Mouse (Mus musculus): ENCODE results near the gene Efna4. TPM values are rescaled to one million over a fixed set of nuclear protein-coding genes. Genes with fewer than 3 reads are reported as not detected.

Efna4 gene
- polyA plus RNA-seq, 1 experiment from 2014 or later, result 5.9 TPM

- no peaks in the 10 kb centered on the region for H3K36me3 ChIP-seq (ENCODE audit: control insufficient read depth, insufficient read depth, low read length)
- H3K9ac ChIP-seq (replicated peaks; ENCODE audit: low read length), result no peak overlapping the region
- no peak for ATAC-seq (ENCODE audit: low FRiP score, low TSS enrichment)
- H3K27ac ChIP-seq (replicated peaks; ENCODE audit: low read depth, low read length), result no peak overlapping the region
- no peaks in the 10 kb centered on the region for H3K27me3 ChIP-seq (ENCODE audit: control insufficient read depth, insufficient read depth, low read length)
- no peak for DNase-seq
- 80% methylated on average over 10 of the region's 10 CpGs for WGBS
- no peaks in the 10 kb centered on the region for H3K9me3 ChIP-seq (ENCODE audit: control insufficient read depth, low read length)
- no peak overlapping the region for H3K4me3 ChIP-seq (replicated peaks; ENCODE audit: low read depth, low read length)
- H3K4me2 ChIP-seq (ENCODE audit: low read length), result no peak overlapping the region
- no peaks in the 10 kb centered on the region for H3K4me1 ChIP-seq (ENCODE audit: control insufficient read depth, insufficient read depth, low read length)
Observed at GRCm38 (mm10) chr3:89291874-89292273, 46.0 kb downstream of the Efna4 start.

DNA sequence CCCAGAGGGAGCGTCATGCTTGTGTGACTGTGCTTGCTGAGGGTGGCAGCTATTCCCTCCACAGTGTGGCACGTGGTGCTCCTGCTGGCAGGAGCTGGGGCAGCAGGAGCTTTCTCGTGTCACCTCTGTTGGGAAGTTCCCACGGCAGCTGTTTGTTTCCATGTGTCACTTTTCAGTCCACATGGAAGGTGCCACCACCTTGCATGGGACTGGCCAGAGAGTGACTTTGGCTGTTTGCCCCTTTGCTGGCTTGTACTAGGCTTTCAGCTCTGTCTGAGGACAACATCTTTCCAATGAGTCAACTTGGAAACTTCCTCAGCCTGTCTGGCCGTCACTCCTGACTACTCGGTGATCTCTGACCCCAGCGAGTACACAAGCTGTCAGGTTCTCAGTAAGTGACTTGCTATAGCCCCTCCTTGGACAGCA lies 49.3 kb downstream of the Efna4 start:
- ATAC-seq (ENCODE audit: low FRiP score, low TSS enrichment), result no peak
- WGBS, result 60% methylated on average over 7 of the region's 7 CpGs
- DNase-seq, result no peak
- no peak overlapping the region for H3K9ac ChIP-seq (replicated peaks; ENCODE audit: low read length)
- H3K36me3 ChIP-seq (ENCODE audit: control insufficient read depth, insufficient read depth, low read length), result no peaks in the 10 kb centered on the region
- no peaks in the 10 kb centered on the region for H3K9me3 ChIP-seq (ENCODE audit: control insufficient read depth, low read length)
- no peaks in the 10 kb centered on the region for H3K27me3 ChIP-seq (ENCODE audit: control insufficient read depth, insufficient read depth, low read length)
- H3K4me1 ChIP-seq (ENCODE audit: control insufficient read depth, insufficient read depth, low read length), result no peaks in the 10 kb centered on the region
- H3K27ac ChIP-seq (replicated peaks; ENCODE audit: low read depth, low read length), result no peak overlapping the region
- no peak overlapping the region for H3K4me2 ChIP-seq (ENCODE audit: low read length)
- H3K4me3 ChIP-seq (replicated peaks; ENCODE audit: low read depth, low read length), result no peak overlapping the region

GRCm38 (mm10) chr3:89287286-89287685 lies 50.5 kb downstream of the Efna4 start:
- Histone ChIP-seq H3K9ac (replicated peaks; ENCODE audit: low read length) (no peak overlapping the region), H3K9me3 (ENCODE audit: control insufficient read depth, low read length) (no peaks in the 10 kb centered on the region), H3K27ac (replicated peaks; ENCODE audit: low read depth, low read length) (no peak overlapping the region), H3K4me1 (ENCODE audit: control insufficient read depth, insufficient read depth, low read length) (no peaks in the 10 kb centered on the region), H3K4me2 (ENCODE audit: low read length) (no peak overlapping the region), H3K36me3 (ENCODE audit: control insufficient read depth, insufficient read depth, low read length) (no peaks in the 10 kb centered on the region), H3K4me3 (replicated peaks; ENCODE audit: low read depth, low read length) (no peak overlapping the region), H3K27me3 (ENCODE audit: control insufficient read depth, insufficient read depth, low read length) (no peaks in the 10 kb centered on the region)
- no peak for ATAC-seq (ENCODE audit: low FRiP score, low TSS enrichment)
- WGBS, result 63% methylated on average over 5 of the region's 5 CpGs
- DNase-seq, result no peak

- H3K27ac ChIP-seq (replicated peaks; ENCODE audit: low read depth, low read length), result no peak overlapping the region
- H3K9me3 ChIP-seq (ENCODE audit: control insufficient read depth, low read length), result no peaks in the 10 kb centered on the region
- H3K4me2 ChIP-seq (ENCODE audit: low read length), result no peak overlapping the region
- peaks cover 11% of the 10 kb centered on the region; the same call in 1 of the 2 replicates for H3K4me1 ChIP-seq (ENCODE audit: control insufficient read depth, insufficient read depth, low read length)
- no peak for ATAC-seq (ENCODE audit: low FRiP score, low TSS enrichment)
- no peak for DNase-seq
- WGBS, result 30% methylated on average over 2 of the region's 2 CpGs
- H3K27me3 ChIP-seq (ENCODE audit: control insufficient read depth, insufficient read depth, low read length), result peaks cover 11% of the 10 kb centered on the region
- H3K4me3 ChIP-seq (replicated peaks; ENCODE audit: low read depth, low read length), result no peak overlapping the region
- H3K9ac ChIP-seq (replicated peaks; ENCODE audit: low read length), result no peak overlapping the region
- no peaks in the 10 kb centered on the region for H3K36me3 ChIP-seq (ENCODE audit: control insufficient read depth, insufficient read depth, low read length)
Observed at GRCm38 (mm10) chr3:89285526-89285925, 52.3 kb downstream of the Efna4 start.

GRCm38 (mm10) chr3:89284261-89284660 lies 53.6 kb downstream of the Efna4 start:
- Histone ChIP-seq H3K9me3 (ENCODE audit: control insufficient read depth, low read length) (no peaks in the 10 kb centered on the region), H3K4me2 (ENCODE audit: low read length) (no peak overlapping the region), H3K27me3 (ENCODE audit: control insufficient read depth, insufficient read depth, low read length) (peaks cover 16% of the 10 kb centered on the region), H3K36me3 (ENCODE audit: control insufficient read depth, insufficient read depth, low read length) (no peaks in the 10 kb centered on the region), H3K9ac (replicated peaks; ENCODE audit: low read length) (no peak overlapping the region), H3K4me3 (replicated peaks; ENCODE audit: low read depth, low read length) (no peak overlapping the region), H3K4me1 (ENCODE audit: control insufficient read depth, insufficient read depth, low read length) (peaks cover 16% of the 10 kb centered on the region; the same call in 1 of the 2 replicates), H3K27ac (replicated peaks; ENCODE audit: low read depth, low read length) (no peak overlapping the region)
- 92% methylated on average over 3 of the region's 3 CpGs for WGBS
- ATAC-seq (ENCODE audit: low FRiP score, low TSS enrichment) (no peak), DNase-seq (no peak)

Other genes starting within 250 kb of the Efna4 start
- 90.1 and 107 TPM in 2 replicates for gene Rusc1, start 244.7 kb downstream of the Efna4 start, polyA plus RNA-seq (2014; fragmentation: Nextera tagmentation; extraction: Ambion mirVana)
- not detected in 2 replicates for gene Gm43738, start 236.9 kb downstream of the Efna4 start, polyA plus RNA-seq (2014; fragmentation: Nextera tagmentation; extraction: Ambion mirVana)
- 364 and 475 TPM in 2 replicates for gene Fdps, start 236.1 kb downstream of the Efna4 start, polyA plus RNA-seq (2014; fragmentation: Nextera tagmentation; extraction: Ambion mirVana)
- gene Pklr, start 201.9 kb downstream of the Efna4 start, polyA plus RNA-seq (2014; fragmentation: Nextera tagmentation; extraction: Ambion mirVana), result 0.07 and 0.29 TPM in 2 replicates
- gene Hcn3, start 177.8 kb downstream of the Efna4 start, polyA plus RNA-seq (2014; fragmentation: Nextera tagmentation; extraction: Ambion mirVana), result 23.6 and 30.7 TPM in 2 replicates
- gene Clk2, start 173.2 kb downstream of the Efna4 start, polyA plus RNA-seq (2014; fragmentation: Nextera tagmentation; extraction: Ambion mirVana), result 22.0 and 24.6 TPM in 2 replicates
- gene Scamp3, start 160.6 kb downstream of the Efna4 start, polyA plus RNA-seq (2014; fragmentation: Nextera tagmentation; extraction: Ambion mirVana), result 104 and 123 TPM in 2 replicates
- 25.0 and 25.3 TPM in 2 replicates for gene Fam189b, start 154.9 kb downstream of the Efna4 start, polyA plus RNA-seq (2014; fragmentation: Nextera tagmentation; extraction: Ambion mirVana)
- gene Gba, start 135.1 kb downstream of the Efna4 start, polyA plus RNA-seq (2014; fragmentation: Nextera tagmentation; extraction: Ambion mirVana), result 42.0 and 47.8 TPM in 2 replicates
- 46.0 and 47.6 TPM in 2 replicates for gene Thbs3, start 122.8 kb downstream of the Efna4 start, polyA plus RNA-seq (2014; fragmentation: Nextera tagmentation; extraction: Ambion mirVana)
- 144 and 151 TPM in 2 replicates for gene Mtx1, start 110.9 kb downstream of the Efna4 start, polyA plus RNA-seq (2014; fragmentation: Nextera tagmentation; extraction: Ambion mirVana)
- gene Muc1, start 109.0 kb downstream of the Efna4 start, polyA plus RNA-seq (2014; fragmentation: Nextera tagmentation; extraction: Ambion mirVana), result 2.1 and 2.4 TPM in 2 replicates
- gene Krtcap2, start 92.1 kb downstream of the Efna4 start, polyA plus RNA-seq (2014; fragmentation: Nextera tagmentation; extraction: Ambion mirVana), result 199 and 237 TPM in 2 replicates
- gene Trim46, start 91.7 kb downstream of the Efna4 start, polyA plus RNA-seq (2014; fragmentation: Nextera tagmentation; extraction: Ambion mirVana), result 63.4 and 71.8 TPM in 2 replicates
- gene Dpm3, start 78.7 kb downstream of the Efna4 start, polyA plus RNA-seq (2014; fragmentation: Nextera tagmentation; extraction: Ambion mirVana), result 71.6 and 84.1 TPM in 2 replicates
- gene Slc50a1, start 67.5 kb downstream of the Efna4 start, polyA plus RNA-seq (2014; fragmentation: Nextera tagmentation; extraction: Ambion mirVana), result 35.3 and 38.1 TPM in 2 replicates
- gene Efna1, start 56.9 kb downstream of the Efna4 start, polyA plus RNA-seq (2014; fragmentation: Nextera tagmentation; extraction: Ambion mirVana), result 5.2 and 8.7 TPM in 2 replicates
- gene Efna3, start 15.1 kb downstream of the Efna4 start, polyA plus RNA-seq (2014; fragmentation: Nextera tagmentation; extraction: Ambion mirVana), result 31.1 and 43.4 TPM in 2 replicates
- gene Adam15, start 12.0 kb upstream of the Efna4 start, polyA plus RNA-seq (2014; fragmentation: Nextera tagmentation; extraction: Ambion mirVana), result 32.2 and 36.2 TPM in 2 replicates
- gene Dcst2, start 23.9 kb upstream of the Efna4 start, polyA plus RNA-seq (2014; fragmentation: Nextera tagmentation; extraction: Ambion mirVana), result 0.14 and 0.36 TPM in 2 replicates
- gene Dcst1, start 27.2 kb upstream of the Efna4 start, polyA plus RNA-seq (2014; fragmentation: Nextera tagmentation; extraction: Ambion mirVana), result 0.54 and 0.55 TPM in 2 replicates
- 0.42 and 0.47 TPM in 2 replicates for gene Zbtb7b, start 56.7 kb upstream of the Efna4 start, polyA plus RNA-seq (2014; fragmentation: Nextera tagmentation; extraction: Ambion mirVana)
- gene Lenep, start 64.8 kb upstream of the Efna4 start, polyA plus RNA-seq (2014; fragmentation: Nextera tagmentation; extraction: Ambion mirVana), result 0.53 TPM in 1 of 2 replicates, not detected in the other
- gene Flad1, start 73.8 kb upstream of the Efna4 start, polyA plus RNA-seq (2014; fragmentation: Nextera tagmentation; extraction: Ambion mirVana), result 34.8 and 34.9 TPM in 2 replicates
- gene Cks1b, start 80.4 kb upstream of the Efna4 start, polyA plus RNA-seq (2014; fragmentation: Nextera tagmentation; extraction: Ambion mirVana), result 103 and 115 TPM in 2 replicates
- gene Shc1, start 80.4 kb upstream of the Efna4 start, polyA plus RNA-seq (2014; fragmentation: Nextera tagmentation; extraction: Ambion mirVana), result 5.9 and 10.2 TPM in 2 replicates
- 43.4 and 50.6 TPM in 2 replicates for gene Pygo2, start 92.2 kb upstream of the Efna4 start, polyA plus RNA-seq (2014; fragmentation: Nextera tagmentation; extraction: Ambion mirVana)
- gene Pbxip1, start 98.7 kb upstream of the Efna4 start, polyA plus RNA-seq (2014; fragmentation: Nextera tagmentation; extraction: Ambion mirVana), result 7.6 and 9.7 TPM in 2 replicates
- 106 and 132 TPM in 2 replicates for gene Pmvk, start 116.5 kb upstream of the Efna4 start, polyA plus RNA-seq (2014; fragmentation: Nextera tagmentation; extraction: Ambion mirVana)
- gene Kcnn3, start 182.1 kb upstream of the Efna4 start, polyA plus RNA-seq (2014; fragmentation: Nextera tagmentation; extraction: Ambion mirVana), result 5.3 and 6.4 TPM in 2 replicates